Mouse (Mus musculus) cerebellum, postnatal 4 days (tissue): ENCODE measurements around the gene Larp4.

ENCODE experiments used
- DNase-seq, 2 experiments: peaks; one replicate each; pipeline ENCODE4 v3.0.0; 2022; ENCODE audit warnings: low spot score in 2 of 2, mixed read lengths in 1 of 2

Larp4 gene

DNA sequence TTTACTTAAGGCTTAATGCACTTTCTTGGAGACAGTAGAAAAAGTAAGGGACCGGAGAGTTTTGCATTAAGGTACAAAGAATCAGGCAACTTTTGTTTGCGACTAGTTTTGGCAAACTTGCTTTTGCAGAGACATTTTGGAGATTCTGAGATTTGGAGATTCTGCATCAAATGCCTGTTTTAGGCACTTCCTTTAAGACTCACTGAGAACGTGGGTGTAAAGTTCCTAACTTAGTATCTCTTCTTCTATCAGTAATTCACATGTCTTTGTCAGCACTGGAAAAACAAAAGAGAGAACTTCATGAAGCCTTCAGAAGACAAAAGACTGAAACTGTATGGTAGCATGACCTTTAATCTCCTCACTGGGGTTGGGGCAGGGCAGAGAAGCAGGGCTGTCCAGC, 87.8 kb downstream of the Larp4 start:
- no peak for DNase-seq

DNA sequence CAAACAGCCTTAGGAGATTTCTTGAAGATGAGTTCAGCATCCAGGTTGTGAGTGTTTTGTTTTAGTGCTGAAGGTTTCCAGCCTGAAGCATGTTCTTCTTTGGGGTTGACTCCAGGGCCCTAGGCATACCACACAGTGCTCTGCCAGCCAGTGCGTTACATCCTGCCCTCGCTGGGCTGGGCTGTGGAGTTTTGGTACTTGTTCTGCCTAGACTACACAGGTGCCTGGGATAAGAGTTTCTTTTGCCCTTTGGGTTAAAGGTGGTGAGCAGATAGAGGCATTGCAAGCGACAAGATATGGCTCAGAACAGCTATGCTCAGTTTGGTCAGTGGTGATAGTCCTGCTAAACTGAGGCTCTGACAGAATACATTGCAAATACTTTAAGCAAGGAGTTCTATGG, 88.3 kb downstream of the Larp4 start:
- no peak for DNase-seq

DNA sequence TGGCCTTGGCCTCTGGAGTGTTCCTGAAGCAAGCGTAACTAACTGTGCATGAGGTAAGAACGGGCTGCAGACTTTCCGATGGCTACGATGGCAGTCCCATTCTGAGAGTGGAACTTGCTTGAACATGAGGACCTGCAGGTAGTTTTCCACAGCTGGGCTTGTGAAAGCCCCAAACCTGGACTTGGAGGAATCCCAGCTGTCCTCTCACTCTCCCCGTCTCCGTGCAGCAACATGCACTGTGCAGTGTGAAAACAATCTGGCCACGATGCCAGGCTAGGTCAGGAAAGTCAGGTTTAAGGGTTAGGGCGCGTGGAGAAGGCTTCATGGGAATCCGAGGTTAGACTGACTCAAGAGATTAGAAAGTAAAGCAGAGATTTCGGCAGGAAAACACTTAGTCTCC, 89.0 kb downstream of the Larp4 start:
- DNase-seq: no peak

DNA sequence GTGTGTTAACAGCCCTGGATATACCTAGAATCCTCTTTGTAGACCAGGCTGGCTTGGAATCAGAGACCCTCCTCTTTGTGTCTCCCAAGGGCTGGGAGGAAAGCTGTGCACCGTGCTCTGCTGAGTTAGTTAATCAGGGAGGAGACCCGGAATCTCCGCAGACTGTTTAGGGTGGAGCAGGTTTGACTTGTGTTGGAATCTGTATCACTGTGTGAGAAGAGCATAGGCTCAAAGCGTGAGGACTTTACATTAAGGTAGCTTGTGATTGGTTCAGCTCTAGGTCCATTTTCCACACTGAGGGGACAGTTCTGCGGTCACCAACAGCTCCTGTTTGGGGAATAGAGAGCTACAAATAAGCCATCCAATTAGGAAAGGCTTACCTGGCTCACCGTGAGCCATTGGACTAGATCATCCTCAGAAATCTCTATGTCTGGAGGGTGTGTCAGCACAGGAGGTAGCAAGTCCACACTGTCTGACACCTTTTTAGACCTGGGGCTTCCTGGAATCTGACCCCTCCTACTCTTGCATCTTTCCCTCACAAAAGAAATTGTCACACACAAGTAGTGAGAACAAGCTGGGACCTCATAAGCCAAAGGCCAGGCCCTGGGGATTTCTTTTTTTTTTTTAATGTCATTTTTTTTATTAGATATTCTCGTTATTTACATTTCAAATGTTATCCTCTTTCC, 89.9 kb downstream of the Larp4 start:
- DNase-seq: no peak

DNA sequence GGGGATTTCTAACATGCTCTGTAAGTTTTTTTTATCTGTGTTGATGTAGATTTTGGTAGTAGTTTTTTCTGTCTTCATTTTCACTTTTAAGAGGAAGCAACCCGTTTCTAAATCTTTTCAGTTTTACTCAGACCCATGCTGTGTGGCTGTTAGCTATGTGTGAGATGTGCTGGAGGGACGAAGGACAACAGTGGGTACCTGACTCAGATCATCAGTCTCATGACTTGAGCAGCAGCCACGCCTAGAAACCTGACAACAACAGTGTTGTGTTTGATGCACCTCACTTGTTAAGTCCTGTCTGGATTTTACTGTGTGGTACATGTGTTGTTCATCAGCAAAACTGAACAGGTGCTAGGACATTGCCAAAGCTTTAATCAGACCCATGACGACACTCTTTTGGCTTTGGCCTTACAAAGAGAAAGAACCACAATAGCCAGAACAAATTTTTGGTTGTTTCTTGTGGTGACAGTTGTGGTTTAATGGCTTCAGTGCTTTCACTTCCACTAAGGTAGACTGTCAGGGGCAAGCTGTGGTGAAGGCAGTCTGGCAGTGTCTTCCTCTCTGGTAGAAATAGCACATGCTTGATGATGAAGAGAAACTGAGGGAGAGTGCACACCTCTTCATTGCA, 90.8 kb downstream of the Larp4 start:
- no peak for DNase-seq

DNA sequence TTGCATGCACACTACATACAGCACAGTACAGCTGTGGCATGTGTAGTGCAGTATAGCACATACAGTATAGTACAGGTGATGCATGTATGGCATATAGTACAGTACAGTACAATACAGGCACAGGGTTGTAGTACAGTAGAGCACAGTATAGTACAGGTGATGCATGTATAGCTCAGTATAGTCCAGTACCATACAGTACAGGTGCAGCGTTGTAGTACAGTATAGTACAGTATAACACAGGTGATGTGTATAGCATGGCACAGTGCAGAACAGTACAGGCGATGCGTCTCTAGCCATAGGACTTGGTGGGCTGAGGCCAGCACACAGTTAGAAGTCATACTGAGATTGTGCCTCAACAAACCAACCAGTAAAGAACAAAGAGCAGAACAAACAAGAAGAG, 91.5 kb downstream of the Larp4 start:
- no peak for DNase-seq

DNA sequence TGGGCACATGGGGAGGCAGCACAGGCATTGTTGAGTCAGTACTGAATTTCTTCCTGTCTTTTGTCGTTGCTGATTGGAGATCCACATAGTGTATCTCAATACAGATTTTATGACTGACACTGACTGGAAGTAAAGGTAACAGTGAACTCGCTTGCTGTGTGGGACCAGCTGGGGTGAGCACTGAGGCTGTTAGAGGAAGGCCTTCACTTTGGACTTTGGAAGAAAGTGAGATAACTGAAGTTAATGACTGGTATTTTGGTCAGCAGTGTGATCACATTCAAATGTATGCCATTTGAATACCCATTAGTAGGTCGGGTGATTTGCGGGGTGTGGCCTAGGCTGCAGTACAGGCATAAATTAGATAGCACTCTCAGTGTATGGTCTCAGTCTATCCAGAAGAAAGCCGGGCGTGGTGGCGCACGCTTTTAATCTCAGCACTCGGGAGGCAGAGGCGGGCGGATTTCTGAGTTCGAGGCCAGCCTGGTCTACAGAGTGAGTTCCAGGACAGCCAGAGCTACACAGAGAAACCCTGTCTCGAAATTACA, 93.4 kb downstream of the Larp4 start:
- no peak for DNase-seq
